Mouse (Mus musculus) cerebellum, adult 2 months (tissue): ENCODE results near the gene Gm16253.

ENCODE experiments used
- CTCF ChIP-seq: fragments of 200-500 bp; IDR thresholded peaks from 2 replicates; pipeline ENCODE4 v1.5.1; 2011; ENCODE audit warnings: low read depth, mild to moderate bottlenecking, control low read depth, low read length, moderate library complexity, borderline replicate concordance; ENCODE audit not compliant: insufficient read depth
- POLR2A ChIP-seq: fragments of 200-500 bp; IDR thresholded peaks from 2 replicates; pipeline ENCODE4 v1.6.1; 2011; ENCODE audit warnings: low read length, control low read depth, borderline replicate concordance; ENCODE audit not compliant: insufficient read depth

DNA sequence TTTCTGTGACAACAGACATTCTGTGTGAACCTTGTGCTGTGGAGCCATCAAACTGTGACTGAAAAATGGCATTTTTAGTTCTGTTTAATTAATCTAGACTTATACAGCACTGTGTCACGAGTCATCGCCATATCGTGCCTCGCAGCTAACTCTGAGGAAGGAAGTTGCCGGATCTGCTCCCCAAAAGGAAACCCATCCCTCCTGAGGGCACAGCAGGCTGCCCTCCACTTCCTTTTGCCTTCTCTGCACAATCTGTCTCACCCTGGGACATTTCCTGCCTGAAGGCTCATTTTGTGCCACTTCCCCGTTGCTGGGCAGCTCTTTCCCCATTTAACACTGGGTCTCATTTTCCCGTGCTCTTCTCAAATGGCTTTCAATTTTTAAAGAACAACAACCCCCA is 12.2 kb upstream of the Gm16253 start:
- TF ChIP-seq CTCF, result no peak
- TF ChIP-seq POLR2A, result no peak
